Mouse (Mus musculus): Measurements from ENCODE around the gene Gm10563.
A peak's percentile ranks its signal among the peaks of the same experiment; 100 is the strongest.

DNA sequence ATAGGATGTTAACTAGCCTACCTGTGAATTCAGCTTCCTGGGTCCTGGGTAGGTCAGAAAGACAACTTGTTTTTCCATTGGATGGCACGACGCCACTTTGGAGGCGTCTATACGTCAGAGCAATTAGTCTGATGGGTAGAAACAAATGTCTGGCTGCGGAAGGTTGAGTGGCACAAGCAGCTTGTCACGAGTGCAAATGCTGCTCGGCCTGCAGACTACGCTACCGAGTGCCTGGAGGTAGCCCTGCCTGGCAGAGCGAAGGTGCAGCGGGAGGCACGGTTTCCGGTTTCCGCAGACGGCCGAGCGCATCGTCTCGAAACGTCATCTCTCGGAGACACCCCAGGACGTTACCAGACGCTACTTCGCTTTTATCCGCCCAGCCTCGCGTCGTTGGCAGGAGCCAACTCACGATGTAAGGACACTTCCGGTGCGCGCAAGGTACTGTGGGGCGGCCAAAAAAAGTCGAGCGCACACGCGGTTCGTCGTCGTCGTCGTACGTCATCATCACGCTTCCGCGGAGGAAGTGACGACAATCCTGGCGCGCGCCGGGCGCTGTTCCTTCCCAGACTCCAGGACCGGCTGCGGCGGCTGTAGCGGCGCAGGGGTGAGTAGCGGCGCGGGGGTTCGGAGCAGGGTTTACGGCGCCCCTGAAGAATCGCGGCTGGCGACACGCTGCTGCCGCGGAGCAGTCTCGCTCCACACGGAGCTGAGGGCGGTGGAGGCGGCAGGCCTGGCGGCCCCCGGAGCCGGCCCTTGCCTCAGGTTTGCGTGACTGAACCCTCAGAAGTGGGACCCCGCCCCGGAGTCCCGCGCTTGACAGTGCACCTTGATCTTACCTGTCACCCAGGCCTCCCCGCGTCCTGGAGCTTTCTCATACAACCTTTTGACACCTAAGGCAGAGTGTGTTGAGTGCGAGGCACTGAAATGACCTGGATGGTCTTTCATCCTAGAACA, 20.6 kb downstream of the Gm10563 start, which contains the start of gene Cdk11b:
- TF ChIP-seq CTCF (IDR thresholded peaks at IDR 0.05; ENCODE audit: low read depth, low read length) (no peak), EP300 (IDR thresholded peaks at IDR 0.05; ENCODE audit: insufficient read depth, low read depth, low read length) (0 out of 2 replicates have a peak, but pooled peaks have one; percentile 43), POLR2A (IDR thresholded peaks at IDR 0.05; ENCODE audit: insufficient read depth, low read length) (peak; percentile 93)
